Mouse (Mus musculus) neural tube, embryonic 12.5 days (tissue): ENCODE data around the gene Tnrc18. TPM values are rescaled to one million over a fixed set of nuclear protein-coding genes. Genes with fewer than 3 reads are reported as not detected.

Experiments used
- ATAC-seq: fragments of 200-750 bp; cut with Nextera tagmentation; 2 replicates; pipeline ENCODE4 v1.8.0; 2017; ENCODE audit warnings: low read depth, mild to moderate bottlenecking, moderate TSS enrichment, moderate library complexity; ENCODE audit not compliant: low FRiP score
- H3K27ac ChIP-seq: fragments of 300-500 bp; sonication (generic); 2 replicates; pipeline ENCODE4 v1.5.1; 2016
- H3K27me3 ChIP-seq: fragments of 300-500 bp; sonication (generic); replicated peaks from 2 replicates; pipeline ENCODE4 v1.6.1; 2016; ENCODE audit warnings: mild to moderate bottlenecking
- H3K36me3 ChIP-seq: fragments of 300-500 bp; sonication (generic); 2 replicates; pipeline ENCODE4 v1.6.1; 2016; ENCODE audit warnings: mild to moderate bottlenecking
- H3K4me1 ChIP-seq: fragments of 300-500 bp; sonication (generic); 2 replicates; pipeline ENCODE4 v1.6.1; 2016
- H3K4me2 ChIP-seq: fragments of 300-500 bp; sonication (generic); replicated peaks from 2 replicates; pipeline ENCODE4 v1.6.1; 2016; ENCODE audit warnings: mild to moderate bottlenecking
- H3K4me3 ChIP-seq: fragments of 300-500 bp; sonication (generic); 2 replicates; pipeline ENCODE4 v1.5.1; 2016
- H3K9ac ChIP-seq: fragments of 300-500 bp; sonication (generic); 2 replicates; pipeline ENCODE4 v1.6.1; 2016; ENCODE audit warnings: mild to moderate bottlenecking
- H3K9me3 ChIP-seq: fragments of 300-500 bp; sonication (generic); 2 replicates; pipeline ENCODE4 v1.6.1; 2016; ENCODE audit warnings: mild to moderate bottlenecking
- WGBS: fragments of 180-500 bp; shearing (Covaris S2); methylation state at CpG from one replicate; pipeline ENCODE4 v1.1.7; 2016; 5-methylcytosine and 5-hydroxymethylcytosine counted together
- polyA plus RNA-seq: library from polyadenylated mRNA; unstranded; fragments of >200 nt; fragmentation: Nextera tagmentation; extraction: Ambion mirVana; gene quantifications from 2 replicates; pipeline ENCODE4 v1.2.1, GENCODE M21; 2016

Tnrc18 gene
- 51.5 and 57.5 TPM in 2 replicates for polyA plus RNA-seq

GRCm38 (mm10) chr5:142817524-142818434, at the start of gene Tnrc18:
Tnrc18 (minus strand) TSS chr5:142817662.
- no peaks in the 10 kb centered on the region for H3K27me3 ChIP-seq
- H3K9me3 ChIP-seq: no peaks in the 10 kb centered on the region
- H3K4me2 ChIP-seq: peak within 1 kb of the TSS; percentile 96
- under 1% methylated on average over 55 of the region's 56 CpGs for WGBS
- peaks cover 18% of the 10 kb centered on the region for H3K4me1 ChIP-seq
- H3K27ac ChIP-seq: peak within 1 kb of the TSS; percentile 100
- H3K4me3 ChIP-seq: peak within 1 kb of the TSS; percentile 88
- peaks cover 2% of the 10 kb centered on the region; the same call in 1 of the 2 replicates for H3K36me3 ChIP-seq
- H3K9ac ChIP-seq: peak within 1 kb of the TSS; percentile 100
- ATAC-seq: peak; percentile 66

- 0 out of 2 replicates have a peak, but pooled peaks have one; percentile 50 for ATAC-seq
- Histone ChIP-seq H3K4me1 (0 out of 2 replicates have a peak, but pooled peaks cover 7% of the 10 kb centered on the region), H3K9me3 (no peaks in the 10 kb centered on the region), H3K9ac (no peak overlapping the region), H3K4me2 (peak overlapping the region; percentile 1; the same call in 1 of the 2 replicates), H3K4me3 (no peak overlapping the region), H3K36me3 (no peaks in the 10 kb centered on the region), H3K27me3 (no peaks in the 10 kb centered on the region), H3K27ac (no peak overlapping the region)
- 30% methylated on average over 16 of the region's 16 CpGs for WGBS
Observed at GRCm38 (mm10) chr5:142857763-142858229, 40.3 kb upstream of the Tnrc18 start.

GRCm38 (mm10) chr5:142856408-142856807, 38.9 kb upstream of the Tnrc18 start:
- H3K4me3 ChIP-seq: no peak overlapping the region
- ATAC-seq: no peak
- H3K27me3 ChIP-seq: no peaks in the 10 kb centered on the region
- H3K4me2 ChIP-seq: no peak overlapping the region
- H3K27ac ChIP-seq: no peak overlapping the region
- WGBS: 76% methylated on average over 4 of the region's 4 CpGs
- H3K36me3 ChIP-seq: no peaks in the 10 kb centered on the region
- H3K9ac ChIP-seq: no peak overlapping the region
- no peaks in the 10 kb centered on the region for H3K9me3 ChIP-seq
- 0 out of 2 replicates have a peak, but pooled peaks cover 7% of the 10 kb centered on the region for H3K4me1 ChIP-seq

GRCm38 (mm10) chr5:142854877-142855276, 37.4 kb upstream of the Tnrc18 start:
- H3K4me1 ChIP-seq: 0 out of 2 replicates have a peak, but pooled peaks cover 7% of the 10 kb centered on the region
- H3K9ac ChIP-seq: no peak overlapping the region
- H3K36me3 ChIP-seq: no peaks in the 10 kb centered on the region
- no peaks in the 10 kb centered on the region for H3K9me3 ChIP-seq
- WGBS: 77% methylated on average over 10 of the region's 10 CpGs
- no peak overlapping the region for H3K27ac ChIP-seq
- ATAC-seq: no peak
- H3K4me2 ChIP-seq: no peak overlapping the region
- no peak overlapping the region for H3K4me3 ChIP-seq
- H3K27me3 ChIP-seq: no peaks in the 10 kb centered on the region

- H3K4me1 ChIP-seq: 0 out of 2 replicates have a peak, but pooled peaks cover 7% of the 10 kb centered on the region
- no peak overlapping the region for H3K4me2 ChIP-seq
- H3K27me3 ChIP-seq: no peaks in the 10 kb centered on the region
- H3K36me3 ChIP-seq: no peaks in the 10 kb centered on the region
- H3K27ac ChIP-seq: no peak overlapping the region
- no peak overlapping the region for H3K4me3 ChIP-seq
- no peaks in the 10 kb centered on the region for H3K9me3 ChIP-seq
- H3K9ac ChIP-seq: no peak overlapping the region
- WGBS: 83% methylated on average over 6 of the region's 6 CpGs
- no peak for ATAC-seq
Observed at GRCm38 (mm10) chr5:142853585-142853984, 36.1 kb upstream of the Tnrc18 start.

GRCm38 (mm10) chr5:142851681-142852049, 34.2 kb upstream of the Tnrc18 start:
- ATAC-seq: no peak
- no peaks in the 10 kb centered on the region for H3K27me3 ChIP-seq
- H3K4me3 ChIP-seq: no peak overlapping the region
- H3K9me3 ChIP-seq: no peaks in the 10 kb centered on the region
- H3K36me3 ChIP-seq: no peaks in the 10 kb centered on the region
- no peak overlapping the region for H3K4me2 ChIP-seq
- H3K9ac ChIP-seq: no peak overlapping the region
- WGBS: 66% methylated on average over 5 of the region's 5 CpGs
- no peaks in the 10 kb centered on the region for H3K4me1 ChIP-seq
- no peak overlapping the region for H3K27ac ChIP-seq

GRCm38 (mm10) chr5:142850916-142851680, 33.6 kb upstream of the Tnrc18 start:
- no peak overlapping the region for H3K4me2 ChIP-seq
- H3K9ac ChIP-seq: no peak overlapping the region
- no peak overlapping the region for H3K27ac ChIP-seq
- 82% methylated on average over 7 of the region's 7 CpGs for WGBS
- H3K9me3 ChIP-seq: no peaks in the 10 kb centered on the region
- no peaks in the 10 kb centered on the region for H3K4me1 ChIP-seq
- no peaks in the 10 kb centered on the region for H3K27me3 ChIP-seq
- no peak for ATAC-seq
- no peak overlapping the region for H3K4me3 ChIP-seq
- H3K36me3 ChIP-seq: no peaks in the 10 kb centered on the region

- Histone ChIP-seq H3K36me3 (no peaks in the 10 kb centered on the region), H3K4me3 (no peak overlapping the region), H3K27me3 (no peaks in the 10 kb centered on the region), H3K4me1 (no peaks in the 10 kb centered on the region), H3K27ac (no peak overlapping the region), H3K9ac (no peak overlapping the region), H3K9me3 (no peaks in the 10 kb centered on the region), H3K4me2 (no peak overlapping the region)
- 83% methylated on average over 9 of the region's 9 CpGs for WGBS
- no peak for ATAC-seq
Observed at GRCm38 (mm10) chr5:142850476-142850875, 33.0 kb upstream of the Tnrc18 start.

- H3K9me3 ChIP-seq: no peaks in the 10 kb centered on the region
- no peak overlapping the region for H3K9ac ChIP-seq
- H3K4me1 ChIP-seq: no peaks in the 10 kb centered on the region
- H3K27ac ChIP-seq: no peak overlapping the region
- ATAC-seq: no peak
- 95% methylated on average over 7 of the region's 7 CpGs for WGBS
- H3K4me3 ChIP-seq: no peak overlapping the region
- no peaks in the 10 kb centered on the region for H3K36me3 ChIP-seq
- H3K4me2 ChIP-seq: no peak overlapping the region
- no peaks in the 10 kb centered on the region for H3K27me3 ChIP-seq
Observed at GRCm38 (mm10) chr5:142848911-142849310, 31.4 kb upstream of the Tnrc18 start.

GRCm38 (mm10) chr5:142848149-142848548, 30.7 kb upstream of the Tnrc18 start:
- 80% methylated on average over 3 of the region's 3 CpGs for WGBS

GRCm38 (mm10) chr5:142844467-142844866, 27.0 kb upstream of the Tnrc18 start:
- Histone ChIP-seq H3K9ac (no peak overlapping the region), H3K4me1 (no peaks in the 10 kb centered on the region), H3K4me2 (no peak overlapping the region), H3K27ac (no peak overlapping the region), H3K36me3 (no peaks in the 10 kb centered on the region), H3K4me3 (no peak overlapping the region), H3K27me3 (no peaks in the 10 kb centered on the region), H3K9me3 (no peaks in the 10 kb centered on the region)
- ATAC-seq: no peak
- 62% methylated on average over 8 of the region's 8 CpGs for WGBS

More at GRCm38 (mm10) chr5:142848149-142848548, 30.7 kb upstream of the Tnrc18 start:
- ATAC-seq: no peak
- no peaks in the 10 kb centered on the region for H3K4me1 ChIP-seq
- H3K36me3 ChIP-seq: no peaks in the 10 kb centered on the region
- H3K27ac ChIP-seq: no peak overlapping the region
- H3K9me3 ChIP-seq: no peaks in the 10 kb centered on the region
- no peak overlapping the region for H3K4me2 ChIP-seq
- no peak overlapping the region for H3K9ac ChIP-seq
- no peak overlapping the region for H3K4me3 ChIP-seq
- H3K27me3 ChIP-seq: no peaks in the 10 kb centered on the region

- no peaks in the 10 kb centered on the region for H3K36me3 ChIP-seq
- H3K27ac ChIP-seq: no peak overlapping the region
- no peaks in the 10 kb centered on the region for H3K27me3 ChIP-seq
- no peak overlapping the region for H3K9ac ChIP-seq
- no peaks in the 10 kb centered on the region for H3K9me3 ChIP-seq
- ATAC-seq: peak; percentile 66; the same call in 1 of the 2 replicates
- no peak overlapping the region for H3K4me3 ChIP-seq
- WGBS: 21% methylated on average over 7 of the region's 7 CpGs
- H3K4me1 ChIP-seq: no peaks in the 10 kb centered on the region
- no peak overlapping the region for H3K4me2 ChIP-seq
Observed at GRCm38 (mm10) chr5:142842137-142842642, 24.7 kb upstream of the Tnrc18 start.
